Mouse (Mus musculus) CH12.LX (cell line): ENCODE results near the gene Pigk.

Experiments used
- CHD2 ChIP-seq: IDR thresholded peaks from 2 replicates; pipeline ENCODE4 v1.6.1; 2011; ENCODE audit warnings: low read length, improper control_type of control experiment
- CTCF ChIP-seq, 2 experiments: IDR thresholded peaks in 1 of 2; conservative IDR thresholded peaks in 1 of 2; 2 replicates each; pipeline ENCODE4 v1.5.1; 2011 to 2012; ENCODE audit warnings: low read depth in 2 of 2, low read length in 2 of 2, improper control_type of control experiment in 1 of 2, inconsistent platforms in 1 of 2, mild to moderate bottlenecking in 1 of 2, moderate library complexity in 1 of 2
- EP300 ChIP-seq: IDR thresholded peaks from 2 replicates; pipeline ENCODE4 v1.6.1; 2011; ENCODE audit warnings: low read length, improper control_type of control experiment
- ETS1 ChIP-seq: conservative IDR thresholded peaks from 2 replicates; pipeline ENCODE4 v1.6.1; 2012; ENCODE audit warnings: low read depth, mild to moderate bottlenecking, inconsistent platforms, low read length, improper control_type of control experiment, moderate library complexity
- GABPA ChIP-seq: IDR thresholded peaks from 2 replicates; pipeline ENCODE4 v1.6.1; 2012; ENCODE audit warnings: low read depth, low read length, improper control_type of control experiment, inconsistent platforms; ENCODE audit not compliant: insufficient replicate concordance
- JUND ChIP-seq: conservative IDR thresholded peaks from 2 replicates; pipeline ENCODE4 v1.6.1; 2011; ENCODE audit warnings: low read depth, low read length, improper control_type of control experiment
- NRF1 ChIP-seq: IDR thresholded peaks from 2 replicates; pipeline ENCODE4 v1.6.1; 2014; ENCODE audit warnings: low read depth, mild to moderate bottlenecking, inconsistent platforms, low read length, improper control_type of control experiment, moderate library complexity
- POLR2A ChIP-seq: IDR thresholded peaks from 2 replicates; pipeline ENCODE4 v1.6.1; 2011; ENCODE audit warnings: low read depth, mild to moderate bottlenecking, improper control_type of control experiment, low read length
- RAD21 ChIP-seq: IDR thresholded peaks from 2 replicates; pipeline ENCODE4 v1.6.1; 2011; ENCODE audit warnings: low read depth, mild to moderate bottlenecking, low read length, improper control_type of control experiment, moderate library complexity
- TCF12 ChIP-seq: IDR thresholded peaks from 2 replicates; pipeline ENCODE4 v1.6.1; 2014; ENCODE audit warnings: low read depth, mild to moderate bottlenecking, inconsistent platforms, low read length, improper control_type of control experiment

DNA sequence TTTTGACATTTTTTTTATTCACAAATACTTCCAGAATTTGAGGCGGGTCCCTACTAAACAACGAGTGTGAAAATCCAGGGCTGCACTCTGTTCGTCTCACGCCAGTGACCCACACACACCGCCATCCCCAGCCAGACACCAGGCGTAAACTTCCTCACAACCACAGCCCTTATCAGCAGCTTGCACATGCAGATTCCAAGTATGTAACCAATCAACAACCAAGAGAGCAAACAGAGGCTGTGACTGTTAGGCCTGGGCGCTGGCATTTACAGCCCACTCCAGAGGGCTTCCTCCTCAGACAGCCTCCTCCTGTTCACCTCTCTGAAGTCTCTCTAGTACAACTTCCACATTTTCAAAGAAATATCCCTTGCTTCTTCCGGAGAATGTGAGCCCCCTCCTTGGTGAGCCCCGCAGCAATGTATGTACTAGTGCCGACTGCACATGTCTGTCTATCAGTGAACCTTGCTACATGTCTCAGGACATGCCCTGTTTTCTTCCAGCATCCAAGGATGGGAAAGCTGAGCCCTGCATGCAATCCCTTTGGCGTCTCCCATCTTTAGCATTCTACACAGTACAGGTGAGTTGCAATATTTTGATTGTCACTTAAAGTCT, 265.7 kb downstream of the Pigk start:
- TF ChIP-seq EP300 (no peak), CTCF (conservative IDR thresholded peaks at IDR 0.05 in 1 of 2, IDR thresholded peaks at IDR 0.05 in 1 of 2; ENCODE audit: low read depth in 2 of 2, low read length in 2 of 2) (no peak), ETS1 (no peak), GABPA (no peak), TCF12 (no peak), JUND (no peak), POLR2A (no peak), CHD2 (no peak), NRF1 (no peak), RAD21 (no peak)
